In the genomic region with DNA sequence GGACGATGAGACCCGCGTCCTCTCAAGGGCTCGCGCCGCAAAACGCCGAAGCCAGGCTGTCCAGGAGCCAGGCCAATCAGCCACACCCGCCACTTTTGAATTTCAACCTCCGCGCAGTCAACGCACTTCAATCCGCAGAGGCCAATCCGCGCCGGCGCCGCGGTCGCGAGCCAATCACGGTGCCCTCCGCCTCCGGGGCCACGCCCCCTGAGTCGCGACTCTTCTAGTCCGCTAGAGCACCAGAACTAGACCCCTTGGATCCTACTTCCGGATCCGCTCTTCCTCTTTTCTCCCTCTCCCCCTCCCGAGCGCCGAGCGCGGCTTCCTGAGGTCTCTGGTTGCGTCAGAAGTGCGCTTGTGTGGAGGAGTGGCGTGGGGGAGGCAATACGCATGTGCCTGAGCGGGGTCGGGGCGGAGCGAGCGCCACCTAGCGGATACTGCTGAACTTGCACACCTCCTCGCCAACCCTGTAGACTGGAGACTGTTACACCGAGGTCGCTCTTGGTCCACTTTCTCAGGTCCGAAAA, we compare ENCODE assay signal across 8 mouse cellular contexts. TPM values are rescaled to one million over a fixed set of nuclear protein-coding genes. Genes with fewer than 3 reads are reported as not detected.
A peak's percentile ranks its signal among the peaks of the same experiment; 100 is the strongest.
DNase-seq lines count a peak whose midpoint lies in the region; ATAC-seq and TF ChIP-seq lines count a peak whose summit lies in the region.

A gene (minus strand): TSS at position 129 of the 527 bp plus-strand sequence.

- no peaks in the 10 kb centered on the region for H3K36me3 ChIP-seq in embryonic facial prominence, embryonic 15.5 days
- H3K36me3 ChIP-seq in limb, embryonic 14.5 days (ENCODE audit: control insufficient read depth, insufficient read depth, low read length): peaks cover 8% of the 10 kb centered on the region; the same call in 1 of the 2 replicates
- H3K36me3 ChIP-seq in midbrain, postnatal 0 days (ENCODE audit: insufficient read depth, low read length): no peaks in the 10 kb centered on the region

- no peaks in the 10 kb centered on the region for H3K27me3 ChIP-seq in embryonic facial prominence, embryonic 15.5 days
- no peaks in the 10 kb centered on the region for H3K27me3 ChIP-seq in limb, embryonic 14.5 days (ENCODE audit: control insufficient read depth, insufficient read depth, low read length)
- no peaks in the 10 kb centered on the region for H3K27me3 ChIP-seq in midbrain, postnatal 0 days (ENCODE audit: insufficient read depth, low read length)

- TF ChIP-seq POLR2A in bone marrow, adult 2 months (IDR thresholded peaks at IDR 0.05; ENCODE audit: borderline replicate concordance, control insufficient read depth, low read depth, low read length): peak; percentile 85; the same call in 1 of the 2 replicates
- TF ChIP-seq POLR2A in limb, embryonic 14.5 days (IDR thresholded peaks at IDR 0.05; ENCODE audit: borderline replicate concordance, extremely low read depth, insufficient read depth, insufficient read length): 0 out of 2 replicates have a peak, but pooled peaks have one; percentile 16

- peak; percentile 99 for TF ChIP-seq CTCF in bone marrow, adult 2 months (IDR thresholded peaks at IDR 0.05; ENCODE audit: control insufficient read depth, insufficient read depth, low read length)
- TF ChIP-seq CTCF in midbrain, postnatal 0 days (IDR thresholded peaks at IDR 0.05): peak; percentile 100

- H3K4me3 ChIP-seq in bone marrow, adult 2 months (replicated peaks; ENCODE audit: control insufficient read depth, low read depth, low read length): peak within 1 kb of the TSS; percentile 99
- H3K4me3 ChIP-seq in embryonic facial prominence, embryonic 15.5 days (replicated peaks): peak within 1 kb of the TSS; percentile 66
- H3K4me3 ChIP-seq in limb, embryonic 14.5 days (replicated peaks; ENCODE audit: low read length): peak within 1 kb of the TSS; percentile 58
- H3K4me3 ChIP-seq in midbrain, postnatal 0 days (ENCODE audit: low read depth, low read length): peak within 1 kb of the TSS; percentile 50

- H3K9me3 ChIP-seq in embryonic facial prominence, embryonic 15.5 days (replicated peaks): no peaks in the 10 kb centered on the region
- H3K9me3 ChIP-seq in limb, embryonic 14.5 days (ENCODE audit: control insufficient read depth, low read length): no peaks in the 10 kb centered on the region
- no peaks in the 10 kb centered on the region for H3K9me3 ChIP-seq in midbrain, postnatal 0 days (ENCODE audit: low read length)

- 1% methylated on average over 49 of the region's 49 CpGs for WGBS in bone marrow, adult 2 months
- under 1% methylated on average over 49 of the region's 49 CpGs for WGBS in embryonic facial prominence, embryonic 15.5 days
- under 1% methylated on average over 48 of the region's 49 CpGs for WGBS in limb, embryonic 14.5 days
- under 1% methylated on average over 49 of the region's 49 CpGs for WGBS in midbrain, postnatal 0 days

- peak; percentile 100 for DNase-seq in 416B (ENCODE audit: low read depth)
- peak; percentile 99 for DNase-seq in heart, adult 8-10 months (ENCODE audit: low spot score)
- DNase-seq in kidney, adult 9 months: peak; percentile 100
- DNase-seq in limb, embryonic 14.5 days (ENCODE audit: low spot score): peak; percentile 99
- peak; percentile 100 for DNase-seq in midbrain, postnatal 0 days (ENCODE audit: low spot score)
- DNase-seq in spleen, postnatal 14 days (ENCODE audit: low spot score in 2 of 2): peak; percentile 98 to 99

- peak within 1 kb of the TSS; percentile 81 for H3K27ac ChIP-seq in bone marrow, adult 2 months (ENCODE audit: control insufficient read depth, insufficient read depth, low read depth, low read length, poor library complexity)
- no peak within 1 kb of the TSS; the same call in 1 of the 2 replicates for H3K27ac ChIP-seq in embryonic facial prominence, embryonic 15.5 days (replicated peaks)
- H3K27ac ChIP-seq in limb, embryonic 14.5 days (replicated peaks; ENCODE audit: low read depth, low read length): no peak within 1 kb of the TSS
- no peak within 1 kb of the TSS for H3K27ac ChIP-seq in midbrain, postnatal 0 days (ENCODE audit: low read depth, low read length)

- peak within 1 kb of the TSS; percentile 73 for H3K4me2 ChIP-seq in embryonic facial prominence, embryonic 15.5 days (replicated peaks)
- peak within 1 kb of the TSS; percentile 60 for H3K4me2 ChIP-seq in limb, embryonic 14.5 days (replicated peaks; ENCODE audit: low read depth, low read length, severe bottlenecking)
- peak within 1 kb of the TSS; percentile 66 for H3K4me2 ChIP-seq in midbrain, postnatal 0 days (ENCODE audit: low read depth, low read length, poor library complexity, severe bottlenecking)

- H3K4me1 ChIP-seq in bone marrow, adult 2 months (ENCODE audit: control insufficient read depth, insufficient read depth, low read length): no peaks in the 10 kb centered on the region; the same call in 1 of the 2 replicates
- H3K4me1 ChIP-seq in embryonic facial prominence, embryonic 15.5 days: peaks cover 12% of the 10 kb centered on the region
- H3K4me1 ChIP-seq in limb, embryonic 14.5 days (ENCODE audit: control insufficient read depth, insufficient read depth, low read length): peaks cover 9% of the 10 kb centered on the region
- H3K4me1 ChIP-seq in midbrain, postnatal 0 days (ENCODE audit: insufficient read depth, low read length): no peaks in the 10 kb centered on the region

- H3K9ac ChIP-seq in embryonic facial prominence, embryonic 15.5 days: peak within 1 kb of the TSS; percentile 53
- H3K9ac ChIP-seq in limb, embryonic 14.5 days (ENCODE audit: low read depth, low read length, severe bottlenecking): peak within 1 kb of the TSS; percentile 62
- no peak within 1 kb of the TSS; the same call in 1 of the 2 replicates for H3K9ac ChIP-seq in midbrain, postnatal 0 days (replicated peaks; ENCODE audit: low read length, poor library complexity, severe bottlenecking)

- ATAC-seq in embryonic facial prominence, embryonic 15.5 days (ENCODE audit: insufficient number of reproducible peaks, low FRiP score, low TSS enrichment, low read depth): peak; percentile 100
- ATAC-seq in limb, embryonic 14.5 days (ENCODE audit: low FRiP score, low read depth): peak; percentile 100
- ATAC-seq in midbrain, postnatal 0 days (ENCODE audit: low FRiP score): peak; percentile 99

RNA-seq across cellular contexts. Expression of the gene that starts here (rescaled TPM):
- 358 and 477 TPM in 2 replicates for polyA plus RNA-seq in bone marrow, adult 2 months (2011; ENCODE audit: insufficient read depth, insufficient read length, low replicate concordance, missing spikeins)
- 6.7 and 6.8 TPM in 2 replicates for polyA plus RNA-seq in embryonic facial prominence, embryonic 15.5 days (2015; fragmentation: Nextera tagmentation; extraction: Ambion mirVana)
- 1 to 10 TPM in 1 of 4 experiments, under 1 TPM in 3; 0.31 to 1.9 (median 0.51) TPM for total RNA-seq in heart, adult 8-10 months (2022)
- 58.8 and 60.6 TPM in 2 replicates for polyA plus RNA-seq in limb, embryonic 14.5 days (2012; rRNA removed)
- 6.2 and 6.7 TPM in 2 replicates for polyA plus RNA-seq in limb, embryonic 14.5 days (2014; fragmentation: Nextera tagmentation; extraction: Ambion mirVana)
- total RNA-seq in midbrain, postnatal 0 days (2014; rRNA removed): 4.3 and 5.0 TPM in 2 replicates
- polyA plus RNA-seq in midbrain, postnatal 0 days (2015; fragmentation: Nextera tagmentation; extraction: Ambion mirVana): 1.4 and 2.2 TPM in 2 replicates
